Mouse (Mus musculus) G1E (cell line): ENCODE data around the gene Gucd1. TPM values are rescaled to one million over a fixed set of nuclear protein-coding genes. Genes with fewer than 3 reads are reported as not detected.

Experiments
- ATAC-seq: 2 replicates; pipeline ENCODE4 v1.8.0; 2016; ENCODE audit warnings: mild to moderate bottlenecking; ENCODE audit not compliant: insufficient number of reproducible peaks, poor library complexity, low FRiP score, severe bottlenecking; ENCODE audit errors: extremely low read depth
- DNase-seq: peaks from one replicate; pipeline ENCODE4 v3.0.0; 2012; ENCODE audit warnings: low spot score
- H3K27me3 ChIP-seq: 2 replicates; pipeline ENCODE4 v1.6.1; 2012; ENCODE audit warnings: mild to moderate bottlenecking, low read length, inconsistent platforms; ENCODE audit not compliant: insufficient read depth
- H3K36me3 ChIP-seq: replicated peaks from 2 replicates; pipeline ENCODE3; 2012; ENCODE audit warnings: mild to moderate bottlenecking, inconsistent platforms
- H3K4me1 ChIP-seq: 2 replicates; pipeline ENCODE4 v1.6.1; 2012; ENCODE audit warnings: low read depth, low read length, inconsistent platforms, mixed read lengths; ENCODE audit not compliant: insufficient read depth
- H3K4me3 ChIP-seq: 2 replicates; pipeline ENCODE4 v1.5.1; 2012; ENCODE audit warnings: low read depth, mild to moderate bottlenecking, inconsistent platforms, low read length, moderate library complexity, mixed read lengths
- H3K9me3 ChIP-seq: replicated peaks from 2 replicates; pipeline ENCODE4 v1.6.1; 2012; ENCODE audit warnings: inconsistent platforms
- CTCF ChIP-seq: IDR thresholded peaks from 2 replicates; pipeline ENCODE4 v1.5.1; 2012; ENCODE audit warnings: low read depth, low read length, inconsistent platforms, mixed read lengths
- GATA1 ChIP-seq: IDR thresholded peaks from 2 replicates; pipeline ENCODE4 v1.6.1; 2012; ENCODE audit warnings: borderline replicate concordance, low read length, inconsistent platforms, mixed read lengths
- GATA2 ChIP-seq: IDR thresholded peaks from 2 replicates; pipeline ENCODE4 v1.6.1; 2012; ENCODE audit warnings: low read depth, low read length, inconsistent platforms, borderline replicate concordance
- POLR2AphosphoS5 ChIP-seq: IDR thresholded peaks from 2 replicates; pipeline ENCODE4 v1.6.1; 2012; ENCODE audit warnings: low read depth, low read length, inconsistent platforms; ENCODE audit not compliant: insufficient replicate concordance
- TAL1 ChIP-seq: conservative IDR thresholded peaks from 2 replicates; pipeline ENCODE4 v1.6.1; 2012; ENCODE audit warnings: low read depth, low read length, inconsistent platforms, mixed read lengths
- polyA plus RNA-seq: library from polyadenylated mRNA; stranded (reverse); fragments of >175 nt; gene quantifications from 2 replicates; pipeline ENCODE4 v1.2.3, GENCODE M21; 2012
- total RNA-seq, 2 experiments: library from RNA; stranded (forward) in 1 of 2; stranded (reverse) in 1 of 2; fragments of 200-1000 nt in 1 of 2; fragments of >200 nt in 1 of 2; fragmentation: Nextera tagmentation in 1 of 2; gene quantifications; 2 replicates each; pipeline ENCODE4 v1.2.3; 2014 to 2017

Gucd1 gene
- total and polyA plus RNA-seq, 3 experiments = 15.8 to 41.7 (median 26.1) TPM

- TF ChIP-seq POLR2AphosphoS5 (no peak), GATA1 (no peak), TAL1 (no peak), CTCF (no peak), GATA2 (no peak)
- H3K27me3 ChIP-seq = peaks cover 28% of the 10 kb centered on the region
- no peaks in the 10 kb centered on the region for H3K9me3 ChIP-seq
- no peak for DNase-seq
- H3K4me1 ChIP-seq = no peaks in the 10 kb centered on the region; the same call in 1 of the 2 replicates
- no peak for ATAC-seq
- no peaks in the 10 kb centered on the region for H3K36me3 ChIP-seq
- no peak overlapping the region for H3K4me3 ChIP-seq
These were observed 191.2 kb downstream of the Gucd1 start for GRCm38 (mm10) chr10:75326553-75326952.

GRCm38 (mm10) chr10:75325821-75326220 is 192.0 kb downstream of the Gucd1 start:
- Histone ChIP-seq H3K36me3 (no peaks in the 10 kb centered on the region), H3K4me1 (no peaks in the 10 kb centered on the region; the same call in 1 of the 2 replicates)

GRCm38 (mm10) chr10:75324391-75324790 is 193.4 kb downstream of the Gucd1 start:
- H3K36me3 ChIP-seq = no peaks in the 10 kb centered on the region
- H3K4me3 ChIP-seq = no peak overlapping the region
- no peaks in the 10 kb centered on the region for H3K4me1 ChIP-seq
- DNase-seq (no peak), ATAC-seq (no peak)
- no peak for TF ChIP-seq POLR2AphosphoS5
- no peak for TF ChIP-seq GATA2
- no peak for TF ChIP-seq CTCF
- no peak for TF ChIP-seq TAL1
- TF ChIP-seq GATA1 = no peak
- peaks cover 35% of the 10 kb centered on the region for H3K27me3 ChIP-seq
- no peaks in the 10 kb centered on the region for H3K9me3 ChIP-seq

More at GRCm38 (mm10) chr10:75325821-75326220, 192.0 kb downstream of the Gucd1 start:
- H3K27me3 ChIP-seq = peaks cover 28% of the 10 kb centered on the region
- no peak for ATAC-seq
- no peak overlapping the region for H3K4me3 ChIP-seq
- no peaks in the 10 kb centered on the region for H3K9me3 ChIP-seq
- no peak for DNase-seq
- no peak for TF ChIP-seq TAL1
- TF ChIP-seq GATA2 = no peak
- TF ChIP-seq GATA1 = no peak
- TF ChIP-seq POLR2AphosphoS5 = no peak
- no peak for TF ChIP-seq CTCF

GRCm38 (mm10) chr10:75323986-75324385 is 193.8 kb downstream of the Gucd1 start:
- no peak for ATAC-seq
- H3K27me3 ChIP-seq = peaks cover 34% of the 10 kb centered on the region
- no peak for DNase-seq
- H3K9me3 ChIP-seq = no peaks in the 10 kb centered on the region
- no peaks in the 10 kb centered on the region for H3K36me3 ChIP-seq
- H3K4me3 ChIP-seq = no peak overlapping the region
- TF ChIP-seq POLR2AphosphoS5 = no peak
- no peak for TF ChIP-seq GATA1
- TF ChIP-seq TAL1 = no peak
- no peak for TF ChIP-seq GATA2
- no peak for TF ChIP-seq CTCF
- H3K4me1 ChIP-seq = no peaks in the 10 kb centered on the region

DNA sequence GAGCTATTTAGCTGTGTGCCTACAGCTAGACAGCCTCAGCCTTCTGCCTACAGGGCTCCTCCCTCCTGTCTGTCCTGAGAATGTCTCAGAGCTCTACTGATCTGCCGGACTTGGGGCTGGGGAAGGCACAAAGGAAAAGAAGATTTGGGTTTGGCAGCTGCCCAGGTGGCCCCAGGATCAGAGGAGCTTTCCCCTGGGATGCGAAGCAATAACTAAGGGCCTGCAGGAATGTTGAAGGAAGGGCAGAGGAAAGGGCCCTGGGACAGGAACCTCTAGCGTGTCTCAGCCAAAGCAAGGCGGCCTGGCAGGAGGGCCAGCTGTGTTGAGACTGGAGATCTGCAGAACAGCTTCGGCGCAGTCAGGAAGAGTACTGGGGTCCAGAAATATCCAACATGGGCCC is 194.8 kb downstream of the Gucd1 start:
- no peak for ATAC-seq
- Histone ChIP-seq H3K4me1 (no peaks in the 10 kb centered on the region), H3K36me3 (no peaks in the 10 kb centered on the region)

GRCm38 (mm10) chr10:75320321-75320720 is 197.5 kb downstream of the Gucd1 start:
- ATAC-seq (no peak), DNase-seq (no peak)
- H3K9me3 ChIP-seq = no peaks in the 10 kb centered on the region; the same call in 1 of the 2 replicates
- no peaks in the 10 kb centered on the region for H3K4me1 ChIP-seq
- no peak overlapping the region for H3K4me3 ChIP-seq
- H3K36me3 ChIP-seq = no peaks in the 10 kb centered on the region
- peaks cover 22% of the 10 kb centered on the region for H3K27me3 ChIP-seq
- TF ChIP-seq GATA2 = no peak
- no peak for TF ChIP-seq POLR2AphosphoS5
- TF ChIP-seq CTCF = no peak
- TF ChIP-seq TAL1 = no peak
- TF ChIP-seq GATA1 = no peak

More for the DNA sequence above, 194.8 kb downstream of the Gucd1 start:
- Histone ChIP-seq H3K9me3 (no peaks in the 10 kb centered on the region), H3K27me3 (peaks cover 30% of the 10 kb centered on the region), H3K4me3 (no peak overlapping the region)
- DNase-seq = no peak
- TF ChIP-seq TAL1 (no peak), GATA1 (no peak), POLR2AphosphoS5 (no peak), GATA2 (no peak), CTCF (no peak)
